Mouse (Mus musculus) 3T3-L1 (cell line): Measurements from ENCODE around the gene Rxfp3.
"Not testable (repeated sequence)": the region's sequence is repeated elsewhere in the genome, so short reads cannot be mapped to it uniquely, and the experiment has no call there.

ENCODE experiments used
- DNase-seq: peaks from one replicate; pipeline ENCODE4 v3.0.0-alpha.2; 2015; ENCODE audit warnings: low read depth, low spot score

Gene Rxfp3

GRCm38 (mm10) chr15:11036535-11037375 is 1.0 kb downstream of the Rxfp3 start:
- no peak for DNase-seq

DNA sequence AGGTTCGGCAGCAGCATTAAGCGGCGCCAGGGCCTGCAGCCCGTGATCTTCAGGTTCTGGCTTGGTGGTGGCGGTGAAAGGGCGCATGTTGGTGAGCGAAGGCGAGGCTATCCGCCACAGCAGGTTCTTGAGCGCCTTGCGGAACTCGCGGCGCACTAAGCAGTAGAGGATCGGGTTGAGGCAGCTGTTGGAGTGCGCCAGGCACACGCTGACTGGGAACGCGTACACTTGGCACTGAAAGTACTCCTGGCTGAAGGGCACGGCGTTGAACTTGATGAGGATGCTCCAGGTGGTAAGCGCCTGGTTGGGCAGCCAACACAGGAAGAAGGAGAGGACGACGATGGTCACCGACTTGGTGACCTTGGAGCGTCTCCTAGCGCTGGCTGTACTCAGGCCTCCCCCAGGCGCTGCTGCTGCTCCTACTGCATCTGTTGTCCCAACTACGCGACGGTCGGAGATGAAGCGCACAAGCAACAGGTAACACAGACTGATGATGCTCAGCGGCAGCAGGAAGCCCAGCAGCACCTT is 1.8 kb downstream of the Rxfp3 start:
- no peak for DNase-seq

- DNase-seq = no peak
Measured at GRCm38 (mm10) chr15:11030188-11030587, 7.6 kb downstream of the Rxfp3 start.

DNA sequence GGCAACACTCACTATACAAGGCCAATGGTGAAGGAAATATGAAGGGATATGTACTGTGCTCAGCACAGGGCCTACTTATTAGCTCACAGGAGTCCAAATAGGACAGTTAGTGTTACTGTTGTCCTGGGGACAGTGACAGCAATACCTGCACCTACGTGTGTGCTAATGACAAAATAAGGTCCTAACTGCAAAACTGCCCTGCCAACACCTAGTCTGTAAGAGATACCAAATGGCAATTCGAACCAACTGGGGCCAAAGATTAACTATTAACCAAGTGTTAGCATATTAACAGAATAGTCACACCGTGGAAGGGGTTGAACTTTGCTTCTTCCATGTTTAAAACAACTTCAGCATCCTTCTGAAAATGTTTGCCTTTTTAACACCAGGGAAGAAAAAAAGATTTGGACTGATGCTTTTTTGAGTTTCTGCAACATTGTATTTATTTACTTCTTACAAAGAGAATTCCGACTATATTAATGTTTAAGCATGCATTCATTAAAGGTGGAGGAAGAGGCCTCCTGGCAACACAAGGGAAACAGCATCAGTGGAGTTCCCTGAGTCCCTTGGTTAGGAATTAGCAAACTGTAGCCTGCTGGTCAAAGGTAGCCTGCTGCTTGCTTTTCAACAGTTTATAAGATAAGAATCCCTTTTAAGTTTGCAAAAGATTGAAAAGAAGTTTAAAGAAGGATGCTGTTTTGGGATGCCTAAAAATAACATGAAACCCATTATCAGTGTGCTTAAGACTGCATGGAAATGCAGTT is 10.8 kb downstream of the Rxfp3 start:
- DNase-seq = no peak

DNA sequence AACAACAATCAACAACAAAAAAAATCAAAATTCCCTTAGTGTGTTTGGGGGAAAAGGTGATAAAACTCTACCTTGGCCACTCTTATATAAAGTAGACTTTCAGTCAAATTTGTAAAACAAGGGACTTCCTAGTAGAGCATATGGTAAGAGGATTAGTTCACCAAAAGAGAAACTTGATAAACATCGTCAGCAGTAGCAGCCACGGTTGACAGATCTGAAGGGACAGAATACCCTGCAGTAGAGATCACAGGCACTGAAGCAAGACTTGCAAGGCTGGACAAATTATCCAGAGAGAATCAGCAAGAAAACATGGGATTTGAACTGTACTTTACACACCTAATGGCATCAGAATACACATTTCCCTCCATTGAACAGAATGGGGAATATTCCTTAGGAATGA is 22.9 kb downstream of the Rxfp3 start:
- no peak for DNase-seq

GRCm38 (mm10) chr15:11010976-11011548 is 26.7 kb downstream of the Rxfp3 start:
- DNase-seq = no peak

DNA sequence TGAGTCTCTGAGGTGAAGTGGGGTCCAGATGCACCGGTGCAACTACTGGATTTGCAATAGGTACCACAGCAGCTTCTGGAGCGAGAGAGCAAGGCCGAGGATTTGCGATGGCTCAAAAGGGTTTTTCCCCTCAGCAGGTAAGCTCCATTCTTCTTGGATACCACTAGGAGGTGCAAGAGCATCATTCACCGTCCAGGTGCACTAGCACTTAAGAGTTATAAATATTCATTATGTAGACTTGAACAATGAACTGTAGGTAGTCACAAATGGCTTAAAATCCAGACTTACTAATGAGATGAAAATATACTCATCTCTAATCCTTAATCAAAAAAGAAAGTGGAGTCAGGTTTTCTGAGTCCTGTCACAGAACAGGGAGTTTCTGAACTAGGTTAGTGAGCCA is 29.0 kb downstream of the Rxfp3 start:
- peak; percentile 60 for DNase-seq

- DNase-seq = no peak
Measured at GRCm38 (mm10) chr15:11004646-11005045, 33.1 kb downstream of the Rxfp3 start.

DNA sequence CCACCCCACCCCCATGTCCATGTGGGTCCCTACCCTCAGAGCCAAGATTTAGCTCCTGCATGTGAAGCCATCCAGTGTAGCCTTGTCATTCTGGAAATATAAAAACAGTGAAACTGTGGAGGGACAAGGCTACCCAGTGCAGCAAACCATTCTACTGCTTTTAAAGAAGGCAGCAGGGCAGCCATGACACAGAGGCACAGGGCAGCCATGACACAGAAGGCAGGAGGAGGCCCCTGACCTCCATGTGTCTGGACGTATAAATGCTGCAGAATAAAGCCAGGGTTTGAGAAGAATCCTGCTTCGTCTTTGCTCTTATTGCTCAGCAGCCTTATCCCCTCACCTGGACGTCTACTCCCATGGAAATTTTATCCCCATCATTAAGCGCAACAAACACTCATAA is 34.0 kb downstream of the Rxfp3 start:
- no peak for DNase-seq

DNA sequence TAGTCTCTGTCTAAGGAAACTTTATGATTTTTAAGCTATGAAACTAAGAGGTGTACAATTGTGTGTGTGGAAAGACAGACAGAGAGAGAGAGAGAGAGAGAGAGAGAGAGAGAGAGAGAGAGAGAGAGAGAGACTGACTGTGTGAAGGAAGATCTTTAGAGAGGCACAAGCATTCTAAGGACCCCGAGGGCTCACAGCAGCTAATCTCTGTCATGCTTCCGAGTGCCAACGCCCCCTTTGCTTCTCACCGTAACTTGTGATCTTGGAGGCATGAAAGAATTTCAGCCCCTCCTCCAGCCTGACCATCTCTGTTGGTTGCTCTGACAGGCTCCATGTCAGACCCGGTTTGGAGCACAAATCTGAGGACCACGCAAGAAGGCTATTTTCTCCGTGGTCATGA is 37.4 kb downstream of the Rxfp3 start, which contains the start of gene Slc45a2:
TSS of gene Slc45a2 (plus strand) at position 301 of the 400 bp plus-strand sequence.
- no peak for DNase-seq

DNA sequence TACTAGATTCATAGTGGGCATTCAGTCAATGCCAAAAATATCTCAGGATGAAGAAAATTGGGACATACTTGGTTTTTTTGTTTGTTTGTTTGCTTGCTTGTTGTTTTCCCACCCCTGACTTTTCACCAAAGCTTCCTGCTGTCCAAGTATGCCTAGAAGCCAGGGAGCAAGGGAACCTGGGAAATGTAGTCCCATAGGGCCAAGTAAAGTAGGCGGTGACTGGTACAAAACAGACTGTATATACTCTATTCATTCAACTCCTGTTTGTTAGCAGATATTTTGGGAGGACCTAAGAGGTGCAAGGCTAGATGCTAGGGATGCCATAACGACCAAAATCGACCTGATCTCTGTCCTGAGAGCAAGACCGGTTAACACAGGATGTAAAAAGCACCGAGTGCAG is 38.0 kb downstream of the Rxfp3 start:
- peak; percentile 19 for DNase-seq

- peak; percentile 70 for DNase-seq
Measured at GRCm38 (mm10) chr15:10991566-10991965, 46.2 kb downstream of the Rxfp3 start.

- peak; percentile 11 for DNase-seq
Measured at GRCm38 (mm10) chr15:10990411-10990810, 47.4 kb downstream of the Rxfp3 start.

GRCm38 (mm10) chr15:10986477-10986876 is 51.3 kb downstream of the Rxfp3 start:
- not testable (repeated sequence) for DNase-seq

- DNase-seq = no peak
Measured at GRCm38 (mm10) chr15:10985756-10986155, 52.0 kb downstream of the Rxfp3 start.
